Mouse (Mus musculus): ENCODE results near the gene Tnni1. TPM values are rescaled to one million over a fixed set of nuclear protein-coding genes. Genes with fewer than 3 reads are reported as not detected.
A peak's percentile ranks its signal among the peaks of the same experiment; 100 is the strongest.

Gene Tnni1
- 15.0 and 31.7 TPM in 2 replicates for polyA plus RNA-seq (2015; fragmentation: Nextera tagmentation; extraction: Ambion mirVana)

DNA sequence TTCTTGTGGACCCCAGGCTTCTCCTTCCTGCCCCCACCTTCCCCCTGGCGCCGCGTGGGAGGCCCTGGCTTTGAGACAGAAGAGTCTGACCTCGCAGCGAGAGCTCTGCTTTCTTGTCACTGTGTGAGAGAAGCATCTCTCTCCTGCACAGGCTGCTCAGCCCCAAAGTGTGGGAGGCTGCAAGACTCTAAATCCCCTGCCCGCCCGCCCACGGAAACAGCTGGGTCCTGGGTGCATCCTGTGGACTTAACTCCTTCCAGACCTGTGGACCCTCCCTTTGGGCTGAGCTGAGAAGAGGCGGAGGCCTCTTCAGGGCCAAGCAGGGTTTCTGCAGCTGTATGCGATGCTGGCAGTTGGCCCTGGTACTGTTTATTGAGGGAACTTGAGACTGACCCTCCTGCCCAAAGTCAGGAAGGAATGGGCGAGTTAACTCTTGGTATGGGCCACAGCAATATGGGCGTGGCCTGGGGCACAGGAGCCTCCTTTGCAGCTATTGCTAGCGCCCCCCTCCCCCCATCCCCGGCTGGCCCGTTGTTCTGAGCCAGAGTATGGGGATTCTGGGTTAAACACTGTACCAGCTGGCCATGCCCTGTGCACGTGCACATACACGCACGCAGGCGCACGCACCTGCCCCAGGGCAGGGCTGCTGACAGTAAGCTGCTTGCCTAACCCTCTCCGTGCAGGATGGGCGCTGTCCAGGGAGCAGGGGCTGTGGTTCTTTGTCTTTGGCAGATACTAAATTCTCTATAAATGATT lies at the start of gene Tnni1:
Tnni1 (plus strand) TSS at position 655 of the 756 bp plus-strand sequence.
- Histone ChIP-seq H3K4me2 (no peak within 1 kb of the TSS), H3K36me3 (no peaks in the 10 kb centered on the region), H3K9ac (peak within 1 kb of the TSS; percentile 32; the same call in 1 of the 2 replicates), H3K4me3 (no peak within 1 kb of the TSS), H3K4me1 (replicated peaks) (peaks cover 39% of the 10 kb centered on the region), H3K27me3 (no peaks in the 10 kb centered on the region), H3K9me3 (no peaks in the 10 kb centered on the region), H3K27ac (replicated peaks) (peak within 1 kb of the TSS; percentile 46; the same call in 1 of the 2 replicates)
- 31% methylated on average over 22 of the region's 22 CpGs for WGBS
- peak; percentile 44 for ATAC-seq (ENCODE audit: low read depth)

DNA sequence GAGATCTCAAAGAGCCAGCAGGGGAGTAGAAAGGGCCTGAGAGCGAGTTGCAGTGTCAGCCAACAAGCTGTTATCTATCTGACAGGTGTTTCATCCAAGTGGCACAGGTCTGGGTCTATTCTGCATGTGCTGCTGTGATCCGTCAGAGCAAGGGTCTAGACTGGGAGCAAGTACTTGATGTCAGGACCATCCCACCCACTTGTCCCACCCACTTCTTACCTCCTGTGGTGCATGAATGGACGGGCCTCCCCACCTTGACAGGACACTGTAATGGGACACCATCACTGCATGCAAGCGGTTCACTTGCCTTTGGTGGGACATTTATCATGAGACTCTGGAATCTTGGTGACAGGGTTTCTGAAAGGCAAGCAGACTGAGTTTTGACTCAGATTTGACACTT lies 49.4 kb upstream of the Tnni1 start:
- Histone ChIP-seq H3K4me3 (peak overlapping the region; percentile 43), H3K9ac (peak overlapping the region; percentile 74), H3K27me3 (no peaks in the 10 kb centered on the region), H3K36me3 (no peaks in the 10 kb centered on the region), H3K27ac (replicated peaks) (no peak overlapping the region; the same call in 1 of the 2 replicates), H3K4me1 (replicated peaks) (peaks cover 66% of the 10 kb centered on the region), H3K4me2 (peak overlapping the region; percentile 73), H3K9me3 (no peaks in the 10 kb centered on the region)
- 24% methylated on average over 4 of the region's 4 CpGs for WGBS
- no peak for ATAC-seq (ENCODE audit: low read depth)

DNA sequence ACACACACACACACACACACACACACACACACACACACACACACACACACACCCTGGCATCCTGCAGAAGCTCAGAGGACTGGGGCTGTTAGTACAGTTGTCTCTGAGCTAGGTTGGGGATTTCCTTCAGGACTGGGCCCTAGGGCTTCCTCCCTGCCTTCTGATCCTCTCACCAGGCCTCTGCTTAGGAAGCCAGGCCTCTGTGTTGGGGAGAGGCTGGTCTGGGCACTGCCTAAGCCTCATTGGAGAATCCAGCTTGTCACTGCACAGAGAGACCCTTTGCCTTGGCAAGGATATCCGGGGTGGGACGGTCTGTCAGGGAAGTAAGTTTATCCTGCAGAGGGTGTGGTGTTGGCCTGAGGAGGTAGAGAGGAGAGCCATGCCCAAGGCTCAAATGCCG lies 48.9 kb upstream of the Tnni1 start:
- WGBS, result 56% methylated on average over 3 of the region's 3 CpGs
- peaks cover 70% of the 10 kb centered on the region for H3K4me1 ChIP-seq (replicated peaks)
- H3K9me3 ChIP-seq, result no peaks in the 10 kb centered on the region
- H3K4me3 ChIP-seq, result no peak overlapping the region
- H3K27me3 ChIP-seq, result no peaks in the 10 kb centered on the region
- no peak overlapping the region; the same call in 1 of the 2 replicates for H3K27ac ChIP-seq (replicated peaks)
- no peaks in the 10 kb centered on the region for H3K36me3 ChIP-seq
- H3K4me2 ChIP-seq, result peak overlapping the region; percentile 73
- no peak for ATAC-seq (ENCODE audit: low read depth)
- peak overlapping the region; percentile 54; the same call in 1 of the 2 replicates for H3K9ac ChIP-seq

DNA sequence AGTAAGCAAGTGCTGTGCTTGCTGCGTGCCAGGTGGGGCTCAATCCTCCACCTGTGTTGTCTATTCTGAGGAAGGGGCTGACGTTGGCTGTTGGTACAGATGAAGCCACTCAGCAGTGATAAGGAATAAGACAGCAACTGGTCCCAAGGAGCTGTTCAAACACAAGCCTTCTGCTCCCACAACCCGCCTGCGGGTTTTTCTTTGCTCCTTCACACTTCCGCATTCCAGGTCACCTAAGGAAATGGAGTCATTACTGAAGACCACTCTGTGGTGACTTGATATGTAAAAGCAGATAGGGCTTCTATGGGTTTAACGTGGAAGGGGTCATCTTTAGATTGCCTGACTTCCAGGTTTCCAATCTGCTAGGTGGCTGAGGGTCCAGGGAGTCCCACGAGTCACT lies 47.8 kb upstream of the Tnni1 start:
- Histone ChIP-seq H3K9me3 (no peaks in the 10 kb centered on the region), H3K4me2 (0 out of 2 replicates have a peak overlapping the region, but pooled peaks have one; percentile 7), H3K9ac (no peak overlapping the region), H3K4me3 (no peak overlapping the region), H3K27ac (replicated peaks) (0 out of 2 replicates have a peak overlapping the region, but pooled peaks have one; percentile 13), H3K4me1 (replicated peaks) (peaks cover 76% of the 10 kb centered on the region), H3K27me3 (no peaks in the 10 kb centered on the region), H3K36me3 (no peaks in the 10 kb centered on the region)
- ATAC-seq (ENCODE audit: low read depth), result no peak
- WGBS, result 74% methylated on average over 7 of the region's 7 CpGs

DNA sequence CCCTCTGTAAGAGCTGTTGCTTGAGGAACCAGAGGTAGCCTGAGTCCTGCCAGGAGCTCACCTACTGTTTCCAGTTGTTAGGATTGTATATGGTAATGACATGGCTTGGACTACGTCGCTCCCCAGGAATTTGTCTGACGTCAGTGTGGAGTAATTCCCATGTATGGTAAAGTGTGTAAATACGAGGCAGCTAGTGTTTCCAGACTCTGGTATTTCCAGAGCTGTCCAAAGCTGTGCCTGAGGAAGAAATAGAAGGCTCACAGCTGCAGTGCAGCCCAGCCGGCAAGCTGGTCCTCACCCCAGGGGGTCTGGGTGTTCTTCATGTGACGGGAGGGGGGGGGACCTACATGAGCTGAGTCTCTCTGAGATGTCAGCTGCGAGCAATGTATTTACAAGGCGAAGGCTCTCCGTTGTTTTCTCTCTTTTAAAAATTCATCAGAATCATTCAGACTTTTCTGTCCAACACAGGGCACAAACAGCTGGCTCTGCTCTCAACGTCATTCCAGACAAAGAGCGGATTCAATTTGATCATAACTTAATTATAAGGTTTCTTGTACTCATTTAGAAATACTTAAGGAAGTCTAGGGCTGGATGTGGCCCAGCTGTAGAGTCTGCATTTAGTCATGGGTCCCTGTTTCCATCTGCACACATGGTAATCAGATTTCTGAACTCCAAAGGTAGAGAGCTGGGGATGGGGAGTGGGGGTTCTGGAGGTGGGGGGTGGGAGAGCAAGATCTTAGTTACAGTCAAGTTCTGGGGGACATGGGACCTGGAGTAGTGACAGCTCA lies 47.1 kb upstream of the Tnni1 start:
- H3K36me3 ChIP-seq, result no peaks in the 10 kb centered on the region
- no peaks in the 10 kb centered on the region for H3K27me3 ChIP-seq
- H3K27ac ChIP-seq (replicated peaks), result peak overlapping the region; percentile 57; the same call in 1 of the 2 replicates
- WGBS, result 45% methylated on average over 11 of the region's 11 CpGs
- H3K4me1 ChIP-seq (replicated peaks), result peaks cover 76% of the 10 kb centered on the region
- 0 out of 2 replicates have a peak overlapping the region, but pooled peaks have one; percentile 7 for H3K4me2 ChIP-seq
- H3K4me3 ChIP-seq, result no peak overlapping the region
- no peak for ATAC-seq (ENCODE audit: low read depth)
- no peak overlapping the region for H3K9ac ChIP-seq
- no peaks in the 10 kb centered on the region for H3K9me3 ChIP-seq

DNA sequence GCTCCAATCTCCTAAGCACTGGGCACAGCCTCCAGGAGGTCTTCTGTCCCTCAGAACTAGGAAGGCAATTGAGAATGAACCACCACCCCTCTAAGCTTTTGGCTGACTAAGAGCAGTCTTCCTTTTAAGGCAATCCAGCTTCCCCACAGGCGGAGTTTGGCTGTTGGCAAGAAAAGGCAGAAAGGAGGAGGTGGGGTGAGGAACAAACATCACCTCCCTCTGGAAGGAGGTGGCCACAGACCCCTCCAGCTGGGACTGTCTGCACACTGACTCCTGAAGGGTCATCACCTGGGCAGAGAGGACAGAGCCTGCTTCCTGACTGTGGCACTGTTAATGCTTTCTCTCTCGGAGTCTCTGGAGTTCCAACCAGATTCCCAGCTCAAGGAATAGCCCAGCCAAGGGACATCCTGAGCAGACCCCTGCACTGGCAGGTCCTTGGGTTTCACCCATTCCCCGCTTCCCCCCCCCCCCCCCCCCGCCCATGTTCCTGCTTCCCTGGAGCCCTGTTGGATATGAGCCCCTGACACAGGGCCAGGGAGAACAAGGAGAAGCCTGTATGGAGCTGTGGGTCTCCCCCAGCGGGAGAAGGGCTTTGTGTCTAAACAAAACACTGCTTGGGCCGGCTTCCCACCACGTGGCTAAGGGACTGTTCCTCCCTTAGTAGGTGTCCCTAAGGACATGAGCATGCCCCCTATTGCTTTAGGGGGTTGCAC lies 44.9 kb upstream of the Tnni1 start:
- ATAC-seq (ENCODE audit: low read depth), result peak; percentile 54
- no peak overlapping the region for H3K9ac ChIP-seq
- 0 out of 2 replicates have a peak overlapping the region, but pooled peaks have one; percentile 18 for H3K27ac ChIP-seq (replicated peaks)
- no peak overlapping the region for H3K4me3 ChIP-seq
- H3K27me3 ChIP-seq, result no peaks in the 10 kb centered on the region
- H3K9me3 ChIP-seq, result no peaks in the 10 kb centered on the region
- 27% methylated on average over 7 of the region's 7 CpGs for WGBS
- no peak overlapping the region for H3K4me2 ChIP-seq
- peaks cover 73% of the 10 kb centered on the region for H3K4me1 ChIP-seq (replicated peaks)
- H3K36me3 ChIP-seq, result no peaks in the 10 kb centered on the region

DNA sequence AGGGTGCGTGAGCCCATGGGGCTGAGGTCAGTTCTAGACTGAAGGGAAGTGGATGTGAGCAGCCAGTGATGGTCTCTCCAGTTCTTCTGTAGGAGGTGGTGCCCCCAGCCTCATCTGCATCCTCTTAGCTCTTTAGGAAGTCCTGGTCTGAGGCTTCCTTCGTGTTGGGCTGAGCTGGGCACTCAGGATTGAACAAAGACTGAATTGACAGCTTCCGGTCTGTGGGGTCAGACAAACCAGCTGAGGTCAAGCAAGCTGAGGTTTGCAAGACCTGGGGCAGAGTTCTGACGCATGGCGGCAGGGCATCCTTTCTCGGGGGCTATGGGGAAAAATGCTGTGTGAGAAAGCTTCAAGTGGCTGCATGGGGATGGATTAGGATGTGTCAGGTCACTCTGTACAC lies 43.8 kb upstream of the Tnni1 start:
- 39% methylated on average over 6 of the region's 6 CpGs for WGBS
- ATAC-seq (ENCODE audit: low read depth), result no peak
- H3K9me3 ChIP-seq, result no peaks in the 10 kb centered on the region
- no peaks in the 10 kb centered on the region for H3K27me3 ChIP-seq
- H3K4me3 ChIP-seq, result no peak overlapping the region
- H3K4me1 ChIP-seq (replicated peaks), result peaks cover 70% of the 10 kb centered on the region
- no peaks in the 10 kb centered on the region for H3K36me3 ChIP-seq
- no peak overlapping the region for H3K27ac ChIP-seq (replicated peaks)
- H3K4me2 ChIP-seq, result no peak overlapping the region
- no peak overlapping the region for H3K9ac ChIP-seq

DNA sequence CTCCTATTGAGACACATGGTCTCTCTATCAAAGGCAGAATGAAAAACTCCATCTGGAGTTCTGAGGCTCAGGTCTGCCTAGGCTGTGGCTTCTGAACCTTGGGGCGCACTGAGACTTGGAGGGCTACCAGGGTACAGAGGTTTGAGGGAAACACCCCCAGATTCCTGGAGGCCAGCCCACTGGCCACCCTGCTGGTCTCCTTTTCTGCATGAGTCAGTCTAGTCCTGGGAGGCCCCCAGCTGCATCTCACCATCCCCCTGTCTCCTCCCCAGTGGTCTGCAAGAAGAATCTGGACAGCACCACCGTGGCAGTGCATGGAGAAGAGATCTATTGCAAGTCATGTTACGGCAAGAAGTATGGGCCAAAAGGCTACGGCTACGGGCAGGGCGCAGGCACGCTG lies 34.2 kb upstream of the Tnni1 start:
- 93% methylated on average over 7 of the region's 7 CpGs for WGBS

DNA sequence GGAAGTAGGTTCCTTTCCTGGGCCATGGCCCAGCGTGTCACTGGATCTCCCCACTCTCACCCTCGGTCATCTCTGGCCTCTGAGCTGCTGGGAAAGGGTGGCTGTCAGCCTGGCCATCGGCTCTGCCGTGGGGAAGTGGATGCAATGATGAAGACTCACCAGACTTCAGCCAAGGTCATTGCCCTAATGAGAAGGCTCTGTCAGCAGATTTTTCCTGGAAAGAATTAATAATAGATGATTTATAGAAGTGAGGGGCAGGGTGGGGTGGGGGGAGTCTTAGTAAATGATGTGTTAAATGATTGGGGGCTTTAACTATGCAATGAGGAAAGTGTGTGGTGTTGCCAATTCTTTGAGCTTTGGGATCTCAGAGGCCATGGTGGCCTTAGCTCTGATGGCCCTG lies 33.0 kb upstream of the Tnni1 start:
- ATAC-seq (ENCODE audit: low read depth), result no peak
- Histone ChIP-seq H3K4me1 (replicated peaks) (peaks cover 9% of the 10 kb centered on the region), H3K9ac (no peak overlapping the region), H3K4me2 (no peak overlapping the region), H3K27me3 (no peaks in the 10 kb centered on the region), H3K4me3 (no peak overlapping the region), H3K9me3 (no peaks in the 10 kb centered on the region), H3K36me3 (0 out of 2 replicates have a peak, but pooled peaks cover 5% of the 10 kb centered on the region), H3K27ac (replicated peaks) (no peak overlapping the region)
- 77% methylated on average over 4 of the region's 4 CpGs for WGBS

More for the DNA sequence above, 34.2 kb upstream of the Tnni1 start:
- 0 out of 2 replicates have a peak, but pooled peaks cover 5% of the 10 kb centered on the region for H3K36me3 ChIP-seq
- no peak overlapping the region for H3K4me2 ChIP-seq
- H3K27me3 ChIP-seq, result no peaks in the 10 kb centered on the region
- H3K4me3 ChIP-seq, result no peak overlapping the region
- ATAC-seq (ENCODE audit: low read depth), result no peak
- H3K9ac ChIP-seq, result no peak overlapping the region
- no peaks in the 10 kb centered on the region for H3K9me3 ChIP-seq
- H3K4me1 ChIP-seq (replicated peaks), result peaks cover 18% of the 10 kb centered on the region
- no peak overlapping the region for H3K27ac ChIP-seq (replicated peaks)

DNA sequence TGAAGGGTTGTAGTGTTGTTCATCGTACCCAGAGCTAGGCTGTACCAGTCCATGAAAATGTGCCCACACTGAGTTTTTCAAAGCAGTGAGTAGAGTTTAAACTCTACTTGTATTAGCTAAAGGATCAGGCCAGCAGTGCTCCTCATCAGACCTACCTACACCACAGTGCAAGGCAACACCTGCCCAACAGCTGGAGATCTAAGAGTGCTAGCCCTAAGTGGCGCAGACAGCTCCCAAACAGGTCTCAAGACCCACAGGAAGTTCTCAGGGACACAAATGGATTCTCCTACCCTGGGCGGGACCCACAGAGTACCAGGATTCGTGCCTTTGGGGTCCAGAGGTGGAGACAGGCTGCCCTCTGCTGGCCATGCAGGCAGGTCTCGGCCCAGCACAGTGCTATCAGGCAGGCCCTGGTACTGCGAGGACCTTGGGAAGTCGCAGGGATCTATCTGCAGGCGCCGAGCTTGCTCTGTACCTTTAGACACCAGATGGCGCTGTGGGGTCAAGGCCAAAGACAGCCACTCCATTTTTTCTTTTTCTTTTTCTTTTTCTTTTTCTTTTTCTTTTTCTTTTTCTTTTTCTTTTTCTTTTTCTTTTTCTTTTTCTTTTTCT lies 26.4 kb upstream of the Tnni1 start:
- Histone ChIP-seq H3K36me3 (0 out of 2 replicates have a peak, but pooled peaks cover 5% of the 10 kb centered on the region), H3K4me3 (no peak overlapping the region), H3K9me3 (no peaks in the 10 kb centered on the region), H3K27me3 (no peaks in the 10 kb centered on the region), H3K9ac (no peak overlapping the region), H3K4me1 (replicated peaks) (0 out of 2 replicates have a peak, but pooled peaks cover 6% of the 10 kb centered on the region), H3K27ac (replicated peaks) (no peak overlapping the region), H3K4me2 (no peak overlapping the region)
- WGBS, result 11% methylated on average over 10 of the region's 10 CpGs
- peak; percentile 99 for ATAC-seq (ENCODE audit: low read depth)

DNA sequence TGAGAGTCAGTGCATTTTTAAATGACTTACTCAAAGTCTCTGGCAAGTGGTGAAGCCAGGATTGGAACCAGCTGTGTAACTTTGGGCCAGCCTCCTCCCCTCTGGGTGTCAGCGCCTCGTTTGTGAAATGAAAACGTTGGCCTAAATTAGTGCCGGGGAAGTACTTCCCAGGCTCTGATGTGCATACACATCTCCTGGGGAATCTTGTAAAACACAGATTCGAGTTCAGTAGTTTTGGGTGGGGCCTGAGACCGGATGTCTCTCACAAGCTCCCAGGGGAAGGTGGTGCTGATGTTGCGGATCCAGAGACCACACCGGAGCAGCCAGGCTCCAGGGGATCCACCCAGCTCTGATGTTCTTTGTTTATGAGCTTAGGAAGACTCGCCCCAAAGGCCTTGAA lies 23.9 kb upstream of the Tnni1 start:
- Histone ChIP-seq H3K4me3 (no peak overlapping the region), H3K4me2 (no peak overlapping the region), H3K9ac (no peak overlapping the region), H3K4me1 (replicated peaks) (no peaks in the 10 kb centered on the region), H3K27me3 (no peaks in the 10 kb centered on the region), H3K9me3 (no peaks in the 10 kb centered on the region), H3K36me3 (no peaks in the 10 kb centered on the region), H3K27ac (replicated peaks) (no peak overlapping the region)
- ATAC-seq (ENCODE audit: low read depth), result no peak
- 69% methylated on average over 9 of the region's 9 CpGs for WGBS
